Mouse (Mus musculus) layer of hippocampus, adult 2 months (tissue): ENCODE results near the gene Gm21860. TPM values are rescaled to one million over a fixed set of nuclear protein-coding genes. Genes with fewer than 3 reads are reported as not detected.
"Not testable (repeated sequence)": the region's sequence is repeated elsewhere in the genome, so short reads cannot be mapped to it uniquely, and the experiment has no call there.

Experiments
- DNase-seq, 2 experiments: peaks; one replicate each; pipeline ENCODE4 v3.0.0; 2022; ENCODE audit warnings: low spot score in 2 of 2
- H3K27ac ChIP-seq: fragments of 200-600 bp; 2 replicates; pipeline ENCODE4 v1.8.1; 2022
- H3K4me3 ChIP-seq: fragments of 200-600 bp; 2 replicates; pipeline ENCODE4 v1.8.1; 2022; ENCODE audit warnings: mild to moderate bottlenecking
- CTCF ChIP-seq: fragments of 200-600 bp; conservative IDR thresholded peaks from 2 replicates; pipeline ENCODE4 v1.8.1; 2022; ENCODE audit warnings: antibody characterized with exemption, mild to moderate bottlenecking, moderate library complexity
- total RNA-seq, 2 experiments: library from RNA; stranded (reverse); gene quantifications; 2 replicates each; pipeline ENCODE4 v1.2.3; 2021

Gene Gm21860
- total RNA-seq, 2 experiments from 2014 or later = not detected

GRCm38 (mm10) chrY:90738431-90738680 lies 16.3 kb downstream of the Gm21860 start:
- no peak overlapping the region for H3K4me3 ChIP-seq
- no peak for TF ChIP-seq CTCF
- no peak for DNase-seq
- no peak overlapping the region for H3K27ac ChIP-seq

- DNase-seq = peak in 1 of 2 experiments; percentile 7
- H3K27ac ChIP-seq = no peak overlapping the region
- no peak overlapping the region for H3K4me3 ChIP-seq
- TF ChIP-seq CTCF = no peak
Measured at GRCm38 (mm10) chrY:90737606-90738430, 16.8 kb downstream of the Gm21860 start.

- H3K27ac ChIP-seq, H3K4me3 ChIP-seq, DNase-seq: not testable (repeated sequence)
Measured at GRCm38 (mm10) chrY:90736217-90737000, 18.2 kb downstream of the Gm21860 start.

- DNase-seq, H3K4me3 ChIP-seq, H3K27ac ChIP-seq: not testable (repeated sequence)
Measured at GRCm38 (mm10) chrY:90735181-90735895, 19.3 kb downstream of the Gm21860 start.

- peak in 1 of 2 experiments; percentile 40 for DNase-seq
- H3K27ac ChIP-seq, H3K4me3 ChIP-seq: not testable (repeated sequence)
Measured at GRCm38 (mm10) chrY:90734334-90734696, 20.3 kb downstream of the Gm21860 start.

- not testable (repeated sequence) for H3K27ac ChIP-seq, H3K4me3 ChIP-seq
- DNase-seq = peak in 1 of 2 experiments; percentile 22
Measured at GRCm38 (mm10) chrY:90733656-90734333, 20.8 kb downstream of the Gm21860 start.

- DNase-seq = peak; percentile 27 to 55
- not testable (repeated sequence) for H3K4me3 ChIP-seq, H3K27ac ChIP-seq
Measured at GRCm38 (mm10) chrY:90732101-90732542, 22.5 kb downstream of the Gm21860 start.

- not testable (repeated sequence) for H3K4me3 ChIP-seq, H3K27ac ChIP-seq, DNase-seq
Measured at GRCm38 (mm10) chrY:90731593-90731955, 23.0 kb downstream of the Gm21860 start.

GRCm38 (mm10) chrY:90730908-90731592 lies 23.6 kb downstream of the Gm21860 start:
- DNase-seq = peak in 1 of 2 experiments; percentile 24
- not testable (repeated sequence) for H3K27ac ChIP-seq, H3K4me3 ChIP-seq

GRCm38 (mm10) chrY:90729816-90730303 lies 24.8 kb downstream of the Gm21860 start:
- not testable (repeated sequence) for DNase-seq, H3K27ac ChIP-seq, H3K4me3 ChIP-seq

GRCm38 (mm10) chrY:90728905-90729256 lies 25.7 kb downstream of the Gm21860 start:
- not testable (repeated sequence) for DNase-seq, H3K4me3 ChIP-seq, H3K27ac ChIP-seq

GRCm38 (mm10) chrY:90728251-90728904 lies 26.2 kb downstream of the Gm21860 start:
- not testable (repeated sequence) for H3K4me3 ChIP-seq, H3K27ac ChIP-seq
- DNase-seq = peak in 1 of 2 experiments; percentile 23

- not testable (repeated sequence) for H3K4me3 ChIP-seq, DNase-seq, H3K27ac ChIP-seq
Measured at GRCm38 (mm10) chrY:90727121-90727908, 27.3 kb downstream of the Gm21860 start.

- DNase-seq, H3K4me3 ChIP-seq, H3K27ac ChIP-seq: not testable (repeated sequence)
Measured at GRCm38 (mm10) chrY:90725701-90726451, 28.7 kb downstream of the Gm21860 start.

- not testable (repeated sequence) for DNase-seq, H3K4me3 ChIP-seq, H3K27ac ChIP-seq
Measured at GRCm38 (mm10) chrY:90725166-90725565, 29.5 kb downstream of the Gm21860 start.
